Mouse (Mus musculus) 3T3-L1 (cell line): ENCODE measurements around the gene Selenot.
"Not testable (repeated sequence)": the region's sequence is repeated elsewhere in the genome, so short reads cannot be mapped to it uniquely, and the experiment has no call there.

Experiments
- DNase-seq: peaks from one replicate; pipeline ENCODE4 v3.0.0-alpha.2; 2015; ENCODE audit warnings: low read depth, low spot score

Gene Selenot

DNA sequence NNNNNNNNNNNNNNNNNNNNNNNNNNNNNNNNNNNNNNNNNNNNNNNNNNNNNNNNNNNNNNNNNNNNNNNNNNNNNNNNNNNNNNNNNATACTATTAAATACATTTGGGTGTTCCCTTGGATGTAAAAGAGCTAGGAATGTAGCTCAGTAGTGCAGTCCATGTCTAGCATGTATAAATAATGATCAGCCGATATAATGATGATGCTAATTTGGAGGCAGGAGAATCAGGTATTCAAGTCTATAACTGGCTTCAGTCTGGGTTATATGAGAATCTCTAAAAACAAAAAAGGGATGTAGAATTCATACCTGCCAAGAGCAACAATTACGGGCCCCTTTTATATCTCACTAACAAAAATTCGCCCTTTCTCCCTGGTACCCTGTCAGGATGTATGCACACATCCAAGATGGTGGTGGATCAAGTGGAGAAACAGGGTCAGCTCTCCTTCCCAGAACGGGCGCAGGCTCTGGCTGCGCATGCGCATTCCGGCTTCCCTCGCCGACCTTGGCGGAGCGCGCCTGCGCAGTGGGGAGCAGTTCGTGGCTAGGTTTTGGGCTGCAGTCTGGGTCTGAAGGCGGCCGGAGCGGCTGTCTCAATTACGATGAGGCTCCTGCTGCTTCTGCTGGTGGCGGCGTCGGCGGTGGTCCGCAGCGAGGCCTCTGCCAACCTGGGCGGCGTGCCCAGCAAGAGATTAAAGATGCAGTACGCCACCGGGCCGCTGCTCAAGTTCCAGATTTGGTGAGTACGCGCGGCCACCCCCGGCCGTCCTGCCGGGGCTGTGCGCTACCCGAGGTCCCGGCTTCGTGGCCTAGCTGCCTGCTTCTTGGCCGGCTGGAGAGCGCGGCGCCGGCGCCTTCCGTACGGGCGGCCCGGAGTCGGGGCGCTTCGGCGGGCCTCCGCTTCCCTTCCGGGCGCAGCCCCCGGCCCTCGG, at the start of gene Selenot:
Gene Selenot (plus strand): TSS at position 500 of the 930 bp plus-strand sequence.
- peak; percentile 97 for DNase-seq

DNA sequence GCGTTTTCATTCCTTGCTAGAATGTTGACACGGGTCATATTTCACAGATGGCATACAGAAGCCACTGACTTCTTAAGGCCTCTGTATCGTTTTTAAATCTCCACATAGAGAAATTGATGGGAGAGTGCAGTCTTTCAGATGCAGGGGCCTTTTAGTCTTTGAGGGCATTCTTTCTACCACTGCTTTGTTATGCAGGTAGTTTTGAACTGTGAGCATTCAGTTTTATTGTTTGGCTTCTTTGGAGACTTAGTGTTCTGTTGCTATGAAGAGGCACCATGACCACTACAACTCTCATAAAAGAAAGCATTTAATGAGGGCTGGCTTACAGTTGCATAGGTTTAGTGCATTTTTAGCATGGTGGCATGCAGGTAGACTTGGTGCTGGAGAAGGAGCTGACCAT, 39.9 kb upstream of the Selenot start:
- no peak for DNase-seq

DNA sequence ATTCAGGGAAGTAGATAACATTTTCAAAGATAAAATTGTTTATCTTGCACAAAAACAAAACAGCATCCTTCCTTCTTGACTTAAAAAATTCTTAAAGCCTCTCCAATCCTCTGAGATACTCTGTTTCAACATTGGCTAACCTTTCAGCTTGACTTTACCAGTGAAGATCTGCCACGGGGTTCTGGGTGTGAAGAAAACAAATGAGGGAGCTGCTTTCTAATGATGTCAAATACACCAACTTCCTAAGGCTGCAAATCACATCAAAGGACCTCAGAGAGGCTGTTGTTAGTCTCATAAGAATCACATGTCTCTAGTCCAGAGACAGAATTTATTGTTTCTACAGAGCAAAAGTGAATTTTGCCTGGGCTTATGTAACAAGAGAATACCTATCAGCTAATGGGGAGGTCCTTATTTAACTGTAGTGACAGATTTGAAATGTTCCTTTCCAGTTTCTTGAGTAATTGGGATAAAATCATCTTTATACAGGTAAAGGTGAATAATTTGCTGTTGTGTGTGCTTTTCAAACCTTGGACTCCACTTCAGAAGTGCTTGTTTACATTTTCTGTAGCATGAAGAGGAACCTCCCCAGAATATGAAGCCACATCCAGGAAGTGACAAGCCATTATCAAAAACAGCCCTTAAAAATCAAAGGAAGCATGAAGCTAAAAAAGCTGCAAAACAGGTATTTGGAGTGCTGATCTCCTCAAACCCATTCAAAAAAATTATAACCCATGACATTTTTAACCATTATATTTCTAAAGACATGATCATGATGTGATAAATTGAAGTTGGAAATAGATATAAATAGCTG, 24.2 kb upstream of the Selenot start:
- no peak for DNase-seq

DNA sequence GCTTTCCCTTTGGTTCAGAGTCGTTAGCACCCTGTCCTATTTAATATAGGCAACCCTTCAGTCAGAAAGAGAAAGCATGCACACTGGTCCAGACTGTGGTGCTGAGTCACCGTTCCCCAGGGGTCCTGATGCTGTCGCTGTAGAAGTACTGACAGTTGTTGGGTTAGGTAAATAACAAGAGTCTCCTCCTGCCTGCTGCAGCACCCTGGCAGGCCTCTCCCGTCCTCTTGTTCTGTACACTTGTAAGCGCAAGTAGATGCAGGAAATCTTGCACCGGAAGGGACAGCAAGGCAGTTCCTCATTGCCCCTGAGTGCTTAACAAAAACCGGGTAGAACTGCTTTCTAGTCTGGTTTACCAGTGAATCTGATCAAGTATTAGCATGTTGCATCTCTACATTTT, 19.8 kb upstream of the Selenot start:
- peak; percentile 9 for DNase-seq

DNA sequence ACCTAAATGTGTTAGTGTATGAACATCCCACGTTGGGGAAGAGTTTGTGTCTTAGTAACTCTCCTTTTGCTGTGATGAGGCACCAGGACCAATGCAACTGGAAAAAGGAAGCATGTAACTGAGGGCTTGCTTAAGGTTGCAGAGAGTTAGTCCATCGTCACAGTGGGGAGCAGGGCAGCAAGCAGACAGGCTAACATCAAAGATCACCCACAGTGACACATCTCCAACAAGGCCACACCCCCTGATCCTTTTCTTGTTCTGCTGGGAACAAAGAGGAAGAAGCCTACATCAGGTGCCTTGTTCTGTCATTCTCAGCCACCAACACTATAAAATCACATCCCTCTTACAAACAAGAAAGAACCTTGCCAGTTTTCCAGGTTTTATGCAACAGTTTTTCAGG, 16.5 kb upstream of the Selenot start:
- no peak for DNase-seq

- DNase-seq: peak; percentile 46
Measured at GRCm38 (mm10) chr3:58561437-58561836, 15.0 kb upstream of the Selenot start.

DNA sequence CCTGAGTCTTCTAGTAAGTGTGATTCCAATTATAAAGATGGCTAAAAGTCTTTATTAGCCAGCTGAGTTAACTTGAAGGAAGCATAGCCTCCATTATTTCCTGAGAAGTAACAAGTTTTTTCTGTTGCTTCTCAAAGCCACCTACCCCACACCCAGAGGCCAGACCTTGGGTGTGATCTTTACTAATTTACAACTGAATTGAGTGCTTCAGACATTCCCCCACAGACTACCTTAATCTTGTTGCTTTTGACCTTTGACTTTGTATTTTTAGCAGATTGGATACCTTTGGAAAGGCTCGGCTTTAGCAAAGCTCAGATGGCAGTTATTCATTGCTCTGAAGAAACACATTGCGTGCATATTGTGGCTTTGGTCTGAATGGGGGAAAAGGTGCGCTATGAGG, 5.6 kb upstream of the Selenot start:
- DNase-seq: no peak

- peak; percentile 54 for DNase-seq
Measured at GRCm38 (mm10) chr3:58577067-58577503, 649 bp downstream of the Selenot start.

- DNase-seq: peak; percentile 44
Measured at GRCm38 (mm10) chr3:58577506-58578050, 1.1 kb downstream of the Selenot start.

DNA sequence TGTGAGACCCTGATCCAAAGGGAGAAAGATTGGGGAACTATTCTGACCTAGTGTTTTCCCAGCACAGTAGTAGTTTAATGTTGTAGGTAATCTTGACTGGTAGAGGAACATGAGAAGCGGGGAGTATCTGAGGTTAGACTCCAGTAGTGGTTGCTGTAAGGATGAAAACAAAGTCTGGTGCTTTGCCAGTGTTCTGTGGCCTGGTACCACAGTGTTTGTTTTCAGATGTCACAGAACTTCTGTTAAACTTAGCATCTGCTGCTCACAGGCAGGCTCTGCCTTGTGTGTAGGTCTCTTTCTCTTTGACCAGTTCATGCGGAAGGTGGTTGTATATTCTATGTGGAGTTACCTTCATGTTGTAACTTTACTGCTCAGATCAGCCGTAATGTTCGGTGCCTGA, 5.1 kb downstream of the Selenot start:
- DNase-seq: peak; percentile 40

DNA sequence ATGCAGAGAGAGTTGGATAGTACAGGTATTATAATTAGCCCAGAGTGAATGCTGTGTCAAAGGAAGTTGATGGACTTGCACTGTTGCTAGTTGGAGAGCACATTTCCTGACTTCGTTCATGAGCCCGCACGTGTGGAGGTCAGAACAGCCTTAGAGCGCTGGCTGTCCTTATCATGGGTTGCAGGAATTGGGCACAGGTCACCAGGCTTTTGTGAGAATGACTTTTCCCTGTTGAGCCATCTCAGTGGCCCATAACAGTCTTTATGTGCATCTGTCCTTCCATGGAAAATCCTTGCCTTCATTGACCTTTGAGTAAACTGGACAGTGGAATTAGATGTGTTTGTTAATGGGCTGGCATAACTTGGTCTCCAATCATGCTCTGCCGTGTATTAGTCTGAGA, 5.9 kb downstream of the Selenot start:
- no peak for DNase-seq

- no peak for DNase-seq
Measured at GRCm38 (mm10) chr3:58582788-58583426, 6.5 kb downstream of the Selenot start.

GRCm38 (mm10) chr3:58590544-58590943, 14.1 kb downstream of the Selenot start:
- not testable (repeated sequence) for DNase-seq

DNA sequence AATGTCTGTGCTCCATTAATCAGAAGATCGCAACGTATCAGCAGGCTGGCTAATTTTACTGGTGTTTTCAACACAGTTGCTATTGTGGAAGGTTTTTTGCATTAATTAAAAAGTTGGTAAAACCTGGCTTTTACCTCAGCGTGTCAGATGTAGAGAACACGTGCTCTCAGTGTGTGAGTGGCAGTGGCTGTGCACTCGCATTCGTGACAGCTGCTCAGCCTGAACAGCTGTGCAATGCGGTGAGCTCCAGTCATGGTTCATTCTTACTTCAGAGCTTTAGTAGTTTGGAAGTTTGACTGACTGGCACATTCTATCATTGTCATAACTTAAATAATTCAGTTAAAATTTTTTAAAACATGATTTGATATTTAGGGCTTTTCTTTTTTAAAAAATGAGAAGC, 16.2 kb downstream of the Selenot start:
- DNase-seq: not testable (repeated sequence)

- no peak for DNase-seq
Measured at GRCm38 (mm10) chr3:58593623-58594022, 17.2 kb downstream of the Selenot start.

- DNase-seq: no peak
Measured at GRCm38 (mm10) chr3:58608506-58608905, 32.1 kb downstream of the Selenot start.

DNA sequence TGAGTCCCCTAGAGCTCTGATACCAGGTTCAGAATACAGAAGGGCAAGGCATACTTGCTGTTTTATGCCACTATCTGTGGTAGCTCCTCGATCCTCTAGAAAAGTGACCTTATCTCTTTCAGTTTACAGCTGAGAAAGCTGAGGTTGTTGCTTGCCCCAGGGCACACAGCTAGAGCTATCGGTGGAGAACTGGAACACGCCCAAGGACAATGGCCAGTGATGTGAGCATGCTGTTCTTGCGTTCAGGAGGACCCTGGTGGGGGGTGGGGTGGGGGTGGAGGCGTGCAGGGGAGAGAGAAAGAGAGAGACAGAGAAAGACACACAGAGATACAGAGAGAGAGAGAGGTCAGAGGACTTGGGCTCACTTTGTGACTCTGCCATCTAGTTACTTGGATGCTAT, 33.5 kb downstream of the Selenot start:
- DNase-seq: no peak

- no peak for DNase-seq
Measured at GRCm38 (mm10) chr3:58621066-58621465, 44.6 kb downstream of the Selenot start.

GRCm38 (mm10) chr3:58622665-58623394, 46.4 kb downstream of the Selenot start:
- no peak for DNase-seq

DNA sequence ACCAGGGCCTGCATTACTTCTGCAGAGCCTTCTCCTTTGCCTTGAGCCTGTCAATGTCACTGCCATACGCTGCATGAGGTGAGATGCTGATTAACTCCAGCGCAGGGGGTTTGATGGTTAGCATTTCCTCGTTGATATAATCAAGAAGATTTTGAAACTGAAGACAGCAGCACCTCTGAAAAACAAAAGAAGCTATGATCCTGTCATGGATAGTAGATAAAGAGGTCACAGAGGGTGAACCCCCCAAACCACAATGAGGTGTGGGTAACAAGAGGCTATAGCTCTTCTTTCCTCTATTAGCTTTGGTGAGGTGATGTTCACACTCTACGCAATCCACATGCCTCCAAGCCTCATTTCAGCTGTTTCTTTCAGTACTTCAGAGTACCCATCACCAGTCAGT, 48.5 kb downstream of the Selenot start:
- DNase-seq: no peak

DNA sequence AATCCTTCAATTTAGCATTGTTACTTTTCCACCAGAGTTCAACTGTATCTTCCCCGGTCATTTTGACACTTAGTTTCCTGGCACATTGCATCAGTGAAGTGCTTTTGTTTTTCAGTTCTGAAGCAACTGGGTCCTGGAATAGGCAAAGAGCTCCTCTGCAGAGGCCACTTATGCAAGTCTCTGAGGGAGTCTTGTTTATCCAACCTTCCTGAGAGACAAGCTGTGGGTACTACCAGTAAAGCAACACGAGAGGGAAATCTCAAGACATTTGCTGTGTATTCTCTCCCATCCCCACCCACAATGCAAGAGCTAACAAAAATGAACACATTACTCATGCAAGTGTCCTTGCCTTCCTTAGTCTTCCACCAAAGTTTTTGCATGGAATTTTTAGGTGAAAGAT, 55.3 kb downstream of the Selenot start:
- DNase-seq: no peak
